Mouse (Mus musculus): ENCODE results near the gene Pnpla2.

Pnpla2 gene

GRCm38 (mm10) chr7:141468522-141469211 lies 13.7 kb downstream of the Pnpla2 start:
- DNase-seq (ENCODE audit: low spot score), result peak; percentile 82

GRCm38 (mm10) chr7:141469352-141469751 lies 14.4 kb downstream of the Pnpla2 start:
- no peak for DNase-seq (ENCODE audit: low spot score)

- DNase-seq (ENCODE audit: low spot score), result no peak
Measured at GRCm38 (mm10) chr7:141469901-141470636, 15.1 kb downstream of the Pnpla2 start.

GRCm38 (mm10) chr7:141470637-141470944 lies 15.6 kb downstream of the Pnpla2 start:
- no peak for DNase-seq (ENCODE audit: low spot score)

GRCm38 (mm10) chr7:141471236-141471635 lies 16.2 kb downstream of the Pnpla2 start:
- DNase-seq (ENCODE audit: low spot score), result no peak

GRCm38 (mm10) chr7:141472226-141472625 lies 17.2 kb downstream of the Pnpla2 start:
- DNase-seq (ENCODE audit: low spot score), result no peak

GRCm38 (mm10) chr7:141472763-141473162 lies 17.8 kb downstream of the Pnpla2 start:
- DNase-seq (ENCODE audit: low spot score), result no peak

GRCm38 (mm10) chr7:141474160-141474559 lies 19.2 kb downstream of the Pnpla2 start:
- DNase-seq (ENCODE audit: low spot score), result no peak

GRCm38 (mm10) chr7:141475011-141475804 lies 20.2 kb downstream of the Pnpla2 start, which contains the start of the genes Polr2l and Tspan4:
Gene Polr2l (minus strand): TSS chr7:141475132.
Gene Tspan4 (plus strand): TSS chr7:141475240.
- DNase-seq (ENCODE audit: low spot score), result peak; percentile 88

GRCm38 (mm10) chr7:141475805-141476158 lies 20.8 kb downstream of the Pnpla2 start:
- no peak for DNase-seq (ENCODE audit: low spot score)

GRCm38 (mm10) chr7:141476226-141476980 lies 21.4 kb downstream of the Pnpla2 start:
- DNase-seq (ENCODE audit: low spot score), result no peak

GRCm38 (mm10) chr7:141476981-141477370 lies 22.0 kb downstream of the Pnpla2 start:
- no peak for DNase-seq (ENCODE audit: low spot score)

GRCm38 (mm10) chr7:141477578-141478269 lies 22.7 kb downstream of the Pnpla2 start:
- DNase-seq (ENCODE audit: low spot score), result no peak

- no peak for DNase-seq (ENCODE audit: low spot score)
Measured at GRCm38 (mm10) chr7:141478270-141478748, 23.3 kb downstream of the Pnpla2 start.

GRCm38 (mm10) chr7:141480842-141481497 lies 26.0 kb downstream of the Pnpla2 start:
- peak; percentile 92 for DNase-seq (ENCODE audit: low spot score)

GRCm38 (mm10) chr7:141481498-141482401 lies 26.8 kb downstream of the Pnpla2 start:
- peak; percentile 75 for DNase-seq (ENCODE audit: low spot score)

- no peak for DNase-seq (ENCODE audit: low spot score)
Measured at GRCm38 (mm10) chr7:141482531-141483024, 27.6 kb downstream of the Pnpla2 start.

GRCm38 (mm10) chr7:141483114-141483653 lies 28.2 kb downstream of the Pnpla2 start:
- no peak for DNase-seq (ENCODE audit: low spot score)

All from retina, embryonic 14.5 days (tissue).